Mouse (Mus musculus): ENCODE measurements around the gene Cacnb1. TPM values are rescaled to one million over a fixed set of nuclear protein-coding genes. Genes with fewer than 3 reads are reported as not detected.

The Cacnb1 gene
- total RNA-seq (2022): 100 to 1,000 TPM; 127 to 142 (median 137) TPM

- no peak for DNase-seq (ENCODE audit: low spot score in 2 of 2)
Measured at GRCm38 (mm10) chr11:98022555-98023371, at the start of gene Cacnb1. Gene Cacnb1 (minus strand): TSS chr11:98023034.

- DNase-seq (ENCODE audit: low spot score in 2 of 2): no peak
Measured at GRCm38 (mm10) chr11:98067255-98067654, 44.4 kb upstream of the Cacnb1 start.

DNA sequence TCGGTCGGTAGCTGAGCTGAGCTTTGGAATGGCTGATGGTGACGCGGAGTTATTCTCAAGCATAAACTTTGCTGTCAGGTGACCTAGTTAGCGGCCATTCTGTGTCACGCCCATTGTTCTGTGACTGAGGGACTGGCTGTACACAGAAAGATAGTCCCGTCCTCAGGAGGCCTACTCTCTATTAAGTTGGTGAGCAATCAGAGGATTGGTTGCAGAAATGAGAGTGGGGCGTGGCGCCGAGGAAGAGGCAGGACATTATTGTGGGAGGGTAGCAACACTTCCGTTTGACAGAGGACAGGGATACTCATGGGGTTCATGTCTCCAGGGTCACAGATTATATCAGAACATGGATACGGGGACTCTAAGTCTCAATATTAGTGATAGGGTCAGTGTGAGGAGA, 43.4 kb upstream of the Cacnb1 start:
- DNase-seq (ENCODE audit: low spot score in 2 of 2): no peak

DNA sequence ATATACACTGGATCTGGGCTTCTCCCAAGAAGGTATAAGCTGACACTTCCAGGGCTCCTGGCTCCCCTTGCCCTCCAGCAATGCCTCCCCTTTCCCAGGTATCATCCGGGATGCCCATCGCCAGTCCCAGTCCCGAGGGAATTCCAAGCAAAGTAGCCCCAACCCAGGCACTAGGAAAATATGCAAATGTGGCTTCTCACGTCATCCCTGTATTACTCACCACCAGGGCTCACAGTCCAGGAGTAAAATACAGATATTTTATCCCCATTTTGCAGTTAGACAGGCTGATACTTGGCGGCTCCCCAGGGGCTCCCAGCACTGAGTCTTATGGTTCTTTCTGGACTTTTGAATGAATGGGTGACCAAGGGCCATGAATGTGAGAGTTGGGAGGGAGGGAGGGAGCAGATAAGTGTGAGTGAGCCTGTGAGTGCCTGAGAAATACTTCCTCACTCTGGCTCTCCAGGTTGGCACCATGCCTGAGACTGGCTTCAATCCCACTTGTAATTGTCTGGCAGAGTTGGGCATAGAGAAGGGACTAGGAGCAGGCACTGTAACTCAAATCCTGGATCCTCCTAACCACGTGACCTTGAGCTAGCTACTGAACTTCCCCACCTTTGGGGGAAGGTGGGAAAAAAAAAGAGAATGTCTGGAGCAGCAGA, 39.2 kb upstream of the Cacnb1 start:
- DNase-seq (ENCODE audit: low spot score in 2 of 2): no peak

DNA sequence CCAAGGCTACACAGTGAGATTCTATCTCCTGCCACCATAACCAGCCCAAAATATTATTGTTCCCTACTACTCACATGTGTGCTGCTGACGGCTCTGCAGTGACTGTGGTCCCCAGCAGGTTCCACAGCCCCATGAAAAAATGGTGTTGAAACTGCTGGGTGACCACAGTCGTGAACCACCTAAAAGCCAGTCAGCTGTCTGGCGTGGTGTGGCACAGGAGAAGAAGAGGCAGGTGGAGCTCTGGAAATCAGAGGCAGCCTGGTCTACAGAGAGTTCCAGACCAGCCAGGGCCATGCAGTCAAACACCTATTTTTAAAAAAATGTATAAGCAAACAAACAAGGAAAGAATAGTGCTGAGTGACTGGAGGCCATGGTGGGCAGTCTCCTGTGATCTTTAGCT, 38.6 kb upstream of the Cacnb1 start:
- no peak for DNase-seq (ENCODE audit: low spot score in 2 of 2)

GRCm38 (mm10) chr11:98060104-98060692, 37.4 kb upstream of the Cacnb1 start:
- DNase-seq (ENCODE audit: low spot score in 2 of 2): peak in 1 of 2 experiments; percentile 64

GRCm38 (mm10) chr11:98059662-98060061, 36.8 kb upstream of the Cacnb1 start:
- no peak for DNase-seq (ENCODE audit: low spot score in 2 of 2)

DNA sequence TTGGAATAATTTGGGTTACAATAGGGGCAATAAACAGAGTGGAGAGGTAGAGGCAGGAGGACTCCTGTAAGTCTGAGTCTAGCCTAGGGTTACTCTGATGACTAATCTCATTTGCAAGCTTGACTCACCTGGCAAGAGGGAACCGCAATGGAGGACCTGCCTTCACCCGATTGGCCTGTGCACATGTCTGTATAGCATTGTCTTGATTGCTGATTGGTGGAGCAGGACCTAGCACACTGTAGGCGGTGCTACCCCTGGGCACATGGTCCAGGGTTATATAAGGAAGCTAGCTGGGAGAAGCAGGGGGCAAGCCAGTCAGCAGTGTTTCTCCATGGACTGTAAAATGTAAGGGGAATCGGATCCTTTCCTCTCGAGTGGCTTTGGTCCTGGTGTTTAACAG, 35.2 kb upstream of the Cacnb1 start:
- DNase-seq (ENCODE audit: low spot score in 2 of 2): no peak

DNA sequence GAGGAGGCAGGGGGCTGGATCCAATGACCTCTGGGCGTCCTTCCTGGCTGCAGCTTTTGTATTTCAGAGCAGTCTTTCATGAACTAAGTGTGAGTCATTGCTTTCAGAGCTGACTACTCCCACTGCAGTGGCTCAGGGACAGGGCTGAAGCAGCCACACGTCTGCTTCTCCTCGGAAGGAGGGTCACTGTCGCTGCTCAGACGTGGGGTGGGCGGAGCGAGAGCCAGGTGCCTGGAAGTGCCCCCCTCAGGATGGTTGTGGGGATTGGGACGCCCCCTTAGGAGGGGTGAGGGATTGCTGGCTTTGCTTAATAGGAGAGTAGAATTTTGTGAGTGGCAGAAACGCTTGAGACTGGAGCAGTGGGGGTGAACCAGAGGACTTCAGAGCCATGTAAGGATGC, 34.6 kb upstream of the Cacnb1 start:
- no peak for DNase-seq (ENCODE audit: low spot score in 2 of 2)

- DNase-seq (ENCODE audit: low spot score in 2 of 2): no peak
Measured at GRCm38 (mm10) chr11:98052989-98053834, 30.4 kb upstream of the Cacnb1 start, which contains the start of gene Stac2. Gene Stac2 (minus strand): TSS chr11:98053462.

- DNase-seq (ENCODE audit: low spot score in 2 of 2): no peak
Measured at GRCm38 (mm10) chr11:98052129-98052988, 29.5 kb upstream of the Cacnb1 start.

GRCm38 (mm10) chr11:98051611-98052128, 28.8 kb upstream of the Cacnb1 start:
- no peak for DNase-seq (ENCODE audit: low spot score in 2 of 2)

GRCm38 (mm10) chr11:98050940-98051339, 28.1 kb upstream of the Cacnb1 start:
- DNase-seq (ENCODE audit: low spot score in 2 of 2): no peak

- DNase-seq (ENCODE audit: low spot score in 2 of 2): no peak
Measured at GRCm38 (mm10) chr11:98050520-98050815, 27.6 kb upstream of the Cacnb1 start.

DNA sequence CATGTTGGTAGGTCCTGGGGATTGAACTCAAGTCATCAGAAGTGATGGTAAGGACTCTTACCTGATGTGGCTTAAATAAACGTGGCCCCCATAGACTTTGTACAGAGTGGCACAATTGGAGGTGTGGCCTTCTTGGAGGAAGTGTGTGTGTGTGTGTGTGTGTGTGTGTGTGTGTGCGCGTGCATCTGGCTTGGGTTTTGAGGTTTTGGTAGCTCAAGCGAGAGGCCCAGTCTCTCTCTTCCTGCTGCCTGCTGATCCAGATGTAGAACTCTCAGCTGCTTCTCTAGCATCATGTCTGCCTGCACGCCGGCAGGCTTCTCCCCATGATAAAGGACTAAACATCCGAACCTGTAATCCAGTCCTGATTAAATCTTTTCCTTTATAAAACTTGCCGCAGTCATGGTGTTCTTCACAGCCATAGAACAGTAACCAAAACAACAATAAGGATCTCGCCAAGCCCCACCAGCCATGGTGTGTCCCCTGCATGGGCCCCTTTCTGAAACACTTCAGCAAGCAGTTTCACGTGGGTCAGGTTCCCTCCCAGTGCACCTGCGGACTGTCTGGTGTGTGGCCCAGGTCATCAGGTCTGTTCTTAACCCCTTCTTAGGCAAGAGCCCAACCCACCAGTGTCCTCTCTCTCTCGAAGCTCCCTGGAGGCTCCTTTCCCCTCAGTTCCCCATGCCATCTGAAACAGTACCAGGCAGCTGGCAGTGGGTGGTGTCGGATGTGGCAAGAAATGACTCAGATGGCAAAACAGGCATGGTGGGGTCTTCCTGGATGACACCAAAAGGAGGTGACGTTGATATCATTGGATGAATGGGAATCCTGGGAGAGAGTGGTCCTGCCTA, 27.1 kb upstream of the Cacnb1 start:
- no peak for DNase-seq (ENCODE audit: low spot score in 2 of 2)

- no peak for DNase-seq (ENCODE audit: low spot score in 2 of 2)
Measured at GRCm38 (mm10) chr11:98047745-98048144, 24.9 kb upstream of the Cacnb1 start.

- no peak for DNase-seq (ENCODE audit: low spot score in 2 of 2)
Measured at GRCm38 (mm10) chr11:98046466-98046865, 23.6 kb upstream of the Cacnb1 start.

GRCm38 (mm10) chr11:98045596-98045995, 22.8 kb upstream of the Cacnb1 start:
- DNase-seq (ENCODE audit: low spot score in 2 of 2): no peak

- DNase-seq (ENCODE audit: low spot score in 2 of 2): no peak
Measured at GRCm38 (mm10) chr11:98044074-98044473, 21.2 kb upstream of the Cacnb1 start.

GRCm38 (mm10) chr11:98042741-98043140, 19.9 kb upstream of the Cacnb1 start:
- DNase-seq (ENCODE audit: low spot score in 2 of 2): no peak

Data from left cerebral cortex, adult 8-10 months (tissue).